Mouse (Mus musculus) embryo, embryonic 11 days (tissue): ENCODE data around the gene Pglyrp2.

Experiments
- DNase-seq: peaks from one replicate; pipeline ENCODE4 v3.0.0-alpha.2; 2015

Pglyrp2 gene

GRCm38 (mm10) chr17:32424034-32424433, at the start of gene Pglyrp2:
Pglyrp2 (minus strand) TSS chr17:32424167.
- no peak for DNase-seq

DNA sequence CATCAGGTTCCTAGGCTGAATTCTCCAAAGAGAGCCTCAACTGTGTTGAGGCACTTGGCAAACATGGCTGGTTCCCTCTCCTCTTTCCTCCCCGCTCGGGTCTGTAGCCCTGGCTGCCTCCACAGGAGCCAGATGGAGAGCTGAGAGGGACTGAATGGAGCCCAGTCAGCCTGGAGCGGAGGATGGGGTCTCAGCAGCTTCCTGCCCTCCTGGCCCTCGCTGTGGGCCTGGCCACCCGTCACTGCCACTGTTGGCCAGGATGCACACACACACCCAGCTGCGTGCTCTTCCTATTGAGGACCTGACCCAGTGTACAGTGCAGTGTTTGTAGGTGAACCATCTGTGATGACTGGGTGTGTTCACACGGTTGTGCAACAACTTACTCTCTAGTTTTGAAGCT, 48.2 kb upstream of the Pglyrp2 start:
- no peak for DNase-seq

DNA sequence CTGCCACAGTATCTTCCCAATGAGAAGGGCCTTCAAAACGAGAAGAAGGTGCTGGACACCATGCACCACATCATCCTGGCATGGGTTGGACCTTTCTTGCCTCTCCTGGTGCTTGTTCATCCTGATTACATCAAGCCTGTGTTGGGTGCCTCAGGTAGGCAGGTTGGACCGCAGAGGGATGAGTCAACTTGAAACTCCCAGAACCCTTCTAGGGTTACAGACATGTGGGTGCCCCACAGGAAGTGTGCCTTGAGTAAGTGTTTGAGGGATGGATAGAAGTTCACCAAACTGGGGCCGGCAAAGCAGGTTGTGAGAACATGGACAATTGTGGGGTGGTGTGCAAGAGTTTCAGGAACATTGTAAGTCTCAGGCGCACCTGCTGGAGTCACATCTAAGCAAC, 46.8 kb upstream of the Pglyrp2 start:
- no peak for DNase-seq

GRCm38 (mm10) chr17:32468494-32468893, 44.5 kb upstream of the Pglyrp2 start:
- DNase-seq = no peak

DNA sequence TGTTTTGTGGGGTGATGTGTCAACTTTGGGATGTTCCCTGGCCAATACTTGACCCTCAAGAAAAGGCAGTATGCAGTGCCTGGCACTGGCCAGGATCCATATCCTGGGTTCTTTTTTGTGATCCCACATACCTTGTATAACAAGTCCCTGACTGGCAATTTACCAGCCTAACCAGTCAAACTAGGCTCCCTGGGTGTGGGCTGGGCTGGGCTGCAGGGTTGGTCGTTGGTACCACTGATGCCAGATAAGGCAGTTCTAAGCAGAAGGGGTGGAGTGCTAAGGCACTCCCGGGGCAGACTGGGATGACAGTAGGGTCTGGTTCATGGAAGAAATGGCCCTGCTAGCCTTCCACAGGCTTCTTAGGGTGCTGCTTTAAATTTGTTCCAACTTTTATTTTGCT, 31.0 kb upstream of the Pglyrp2 start:
- no peak for DNase-seq

DNA sequence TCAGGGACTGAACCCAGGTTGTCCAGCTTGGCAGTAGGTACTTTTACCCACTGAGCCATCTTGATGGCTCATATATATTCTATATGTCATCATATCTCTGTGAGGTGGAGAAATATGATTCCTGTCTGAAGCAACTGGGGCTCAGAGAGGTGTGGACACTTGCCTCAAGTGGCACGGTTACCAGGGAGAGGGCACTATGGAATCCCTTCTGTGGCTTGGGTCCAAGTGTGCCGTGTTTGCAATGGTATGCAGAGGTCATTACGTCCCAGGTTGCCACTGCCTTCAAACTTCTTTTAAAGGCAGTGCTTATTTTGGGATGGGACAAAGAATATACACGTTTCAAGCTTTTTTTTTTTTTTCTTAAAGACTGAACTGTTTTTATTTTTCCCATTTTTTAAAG, 30.2 kb upstream of the Pglyrp2 start:
- no peak for DNase-seq

GRCm38 (mm10) chr17:32452482-32452881, 28.5 kb upstream of the Pglyrp2 start, which contains the start of gene Cyp4f39:
Cyp4f39 (plus strand) TSS chr17:32452723.
- peak; percentile 73 for DNase-seq

DNA sequence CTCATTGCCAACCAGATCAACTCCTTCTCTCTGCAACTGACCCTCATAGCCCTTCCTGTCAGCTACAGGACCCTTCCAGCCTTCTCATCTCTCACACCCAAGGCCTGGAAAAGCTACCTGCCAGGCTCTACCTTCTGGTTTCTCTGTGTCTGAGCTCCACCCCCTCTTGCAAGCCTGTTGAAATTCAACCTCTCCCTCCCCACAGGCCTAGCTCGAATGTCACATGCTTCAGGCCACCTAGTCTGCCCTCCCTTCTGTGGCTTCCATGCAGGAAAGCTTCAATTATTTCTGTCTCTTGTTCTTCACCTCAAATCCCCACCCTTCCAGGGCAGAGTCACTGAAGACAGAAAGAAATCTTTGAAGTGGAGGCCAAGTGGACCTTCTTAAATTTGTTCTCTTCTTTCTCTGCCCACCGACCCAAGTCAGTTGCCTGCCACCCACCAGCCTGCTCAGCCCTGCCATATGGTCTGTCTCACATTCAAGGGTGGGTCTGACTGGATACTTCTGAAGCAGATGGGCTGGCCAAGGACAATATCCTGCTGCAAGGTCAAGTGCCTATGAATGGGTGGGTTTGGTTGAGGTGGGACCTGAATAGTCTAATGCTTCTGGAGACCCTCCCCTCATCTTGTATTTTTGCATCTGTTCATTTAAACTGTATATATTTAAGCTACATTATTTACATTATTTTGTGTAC, 27.0 kb upstream of the Pglyrp2 start:
- DNase-seq = no peak

GRCm38 (mm10) chr17:32449042-32449441, 25.1 kb upstream of the Pglyrp2 start:
- DNase-seq = no peak

DNA sequence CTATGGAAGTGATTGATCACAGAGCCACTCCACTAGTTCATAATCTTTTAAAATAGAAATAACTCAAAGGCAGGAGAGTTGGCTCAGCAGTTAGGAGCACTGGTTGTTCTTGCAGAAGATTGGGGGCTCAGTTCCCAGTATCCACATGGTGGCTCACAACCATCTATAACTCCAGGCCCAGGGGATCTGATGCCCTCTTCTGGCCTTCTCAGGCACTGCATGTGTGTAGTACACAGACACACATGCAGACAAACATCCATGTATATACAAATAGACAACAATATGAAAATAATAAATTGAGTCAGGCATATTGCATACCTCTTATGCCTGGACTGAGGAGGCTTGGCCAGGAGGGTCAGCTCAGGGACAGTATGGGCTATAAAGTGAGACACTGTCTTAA, 23.2 kb upstream of the Pglyrp2 start:
- no peak for DNase-seq

DNA sequence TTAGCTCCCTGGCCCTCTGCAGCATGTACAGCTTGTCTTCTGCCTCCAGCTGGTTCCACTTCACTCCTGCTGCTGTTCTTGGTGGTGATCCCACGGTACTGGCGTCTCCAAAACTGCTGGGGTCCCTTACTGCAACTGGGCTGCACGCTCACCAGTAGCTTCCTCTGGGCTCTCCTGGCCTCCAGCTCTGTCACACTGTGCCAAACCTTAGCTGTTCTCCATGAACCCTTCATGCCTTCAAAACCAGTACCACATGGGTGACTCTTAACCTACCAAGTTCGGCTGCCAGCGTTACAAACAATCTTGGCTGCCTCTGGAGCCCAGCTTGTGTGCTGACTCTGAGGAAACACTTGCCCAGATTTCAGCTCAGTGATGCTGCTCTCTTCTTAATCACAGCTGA, 21.0 kb upstream of the Pglyrp2 start:
- DNase-seq = no peak

DNA sequence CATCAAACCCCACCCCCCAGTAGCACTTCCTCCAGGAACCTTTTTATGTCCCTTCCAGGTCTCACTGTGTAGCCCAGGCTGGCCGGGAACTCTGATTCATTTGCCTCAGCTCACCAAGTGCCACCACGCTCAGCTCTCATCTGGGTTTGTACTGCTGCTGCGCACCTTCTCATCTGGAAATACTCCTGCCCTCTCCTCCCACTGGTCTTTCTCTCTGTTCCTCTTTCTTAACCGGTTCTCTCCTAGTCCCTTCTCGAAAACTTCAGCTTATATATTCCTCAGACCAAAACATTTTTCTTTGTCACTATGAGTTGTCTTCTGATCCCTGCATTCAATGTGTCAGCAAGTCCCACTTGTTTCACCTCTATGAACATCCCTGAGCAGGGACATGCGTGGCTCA, 19.3 kb upstream of the Pglyrp2 start:
- no peak for DNase-seq

- DNase-seq = no peak
Measured at GRCm38 (mm10) chr17:32437106-32437505, 13.1 kb upstream of the Pglyrp2 start.

DNA sequence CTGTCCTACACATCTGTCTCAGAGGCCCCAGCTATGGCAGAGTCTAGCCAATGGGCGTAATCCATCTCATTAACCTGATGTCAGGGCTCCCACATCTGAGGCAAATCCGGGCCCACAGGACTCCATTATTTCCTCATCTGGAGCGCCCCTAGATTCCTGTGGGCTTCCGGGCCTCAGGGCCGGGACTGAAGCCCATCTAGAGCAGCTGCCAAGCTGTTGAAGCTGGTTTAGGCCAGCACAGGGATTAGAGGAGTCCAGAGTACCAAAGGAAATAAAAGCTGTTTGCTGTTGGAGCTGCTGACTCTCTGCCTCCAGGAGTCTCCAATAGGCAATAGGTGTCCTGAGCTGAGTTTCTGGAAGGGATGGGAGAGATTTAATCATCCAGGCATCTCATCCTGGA, 11.2 kb upstream of the Pglyrp2 start:
- DNase-seq = no peak

DNA sequence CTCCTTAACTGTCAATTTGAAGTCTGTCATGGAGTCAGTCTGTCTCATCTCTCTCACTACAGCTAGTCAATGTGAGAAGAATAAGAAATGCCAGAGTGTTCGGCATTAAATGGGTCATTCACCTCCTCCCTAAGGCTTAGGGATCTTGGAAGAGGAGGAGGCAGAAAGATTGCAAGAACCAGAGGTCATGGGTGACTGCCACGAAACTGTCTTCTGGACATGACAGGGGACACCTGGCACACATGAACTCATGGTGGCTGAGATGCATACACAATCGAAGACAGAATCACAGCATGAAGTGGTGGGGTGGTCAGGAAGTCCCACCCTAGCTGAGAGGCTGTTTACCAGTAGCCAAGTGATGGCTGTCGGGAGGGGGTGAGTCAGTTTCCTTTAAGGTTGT, 10.4 kb upstream of the Pglyrp2 start:
- no peak for DNase-seq

DNA sequence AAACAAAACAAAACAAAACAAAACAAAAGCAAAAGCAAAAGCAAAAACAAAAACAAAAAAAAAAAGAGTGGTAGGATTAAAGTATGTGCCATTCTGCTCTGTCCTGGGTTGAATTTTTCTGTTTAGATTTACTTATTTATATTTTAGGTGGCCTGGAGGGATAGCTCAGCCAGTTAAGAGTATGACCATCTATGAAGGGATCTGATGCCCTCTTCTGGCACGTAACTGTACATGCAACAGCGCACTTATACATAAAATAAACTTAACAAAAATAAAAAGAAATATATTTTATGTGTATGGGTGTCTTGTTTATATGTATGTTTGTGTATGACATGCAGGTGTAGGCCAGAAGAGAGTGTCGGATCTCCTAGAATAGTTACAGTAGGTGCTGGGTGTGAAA, 8.0 kb upstream of the Pglyrp2 start:
- DNase-seq = peak; percentile 40

- DNase-seq = no peak
Measured at GRCm38 (mm10) chr17:32426610-32427009, 2.6 kb upstream of the Pglyrp2 start.

- DNase-seq = no peak
Measured at GRCm38 (mm10) chr17:32420781-32421180, 3.2 kb downstream of the Pglyrp2 start.

DNA sequence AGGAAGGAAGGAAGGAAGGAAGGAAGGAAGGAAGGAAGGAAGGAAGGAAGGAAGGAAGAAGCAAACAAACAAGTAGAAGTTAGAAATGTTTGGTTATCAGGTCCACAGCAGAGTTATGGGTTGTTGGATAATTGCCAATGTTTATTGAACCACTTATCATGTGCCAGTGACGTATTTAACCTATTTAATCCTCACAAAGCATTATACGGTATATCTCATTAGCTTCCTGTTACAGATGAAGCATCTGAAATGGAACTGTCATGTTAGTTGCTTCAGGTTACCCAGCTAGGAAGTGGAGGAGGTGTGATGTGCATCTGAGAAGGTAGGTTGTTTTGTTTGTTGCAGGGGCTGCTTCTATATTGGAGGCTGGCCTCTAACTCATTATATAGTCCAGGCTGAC, 4.0 kb downstream of the Pglyrp2 start:
- no peak for DNase-seq

DNA sequence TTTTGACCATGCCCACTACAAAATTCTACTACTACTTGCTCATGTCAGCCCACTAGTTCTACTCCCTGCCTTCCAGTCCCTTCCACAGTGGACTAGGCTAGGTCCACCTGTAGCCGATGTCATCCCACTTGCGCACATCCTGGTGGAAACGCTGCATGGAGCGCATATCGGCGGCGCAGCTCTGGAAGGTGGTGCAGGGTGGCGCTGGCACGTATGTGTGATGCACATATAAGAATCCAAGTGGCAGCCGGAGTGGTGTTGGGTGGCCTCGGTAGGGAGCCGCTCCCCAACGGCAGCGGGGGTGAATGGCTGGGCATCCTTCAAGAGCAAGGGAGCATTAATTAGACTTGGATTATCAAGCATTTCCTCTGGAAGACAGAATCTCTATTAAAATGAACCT, 7.2 kb downstream of the Pglyrp2 start:
- no peak for DNase-seq

GRCm38 (mm10) chr17:32415417-32416020, 8.4 kb downstream of the Pglyrp2 start:
- DNase-seq = no peak

GRCm38 (mm10) chr17:32411898-32412297, 12.1 kb downstream of the Pglyrp2 start:
- no peak for DNase-seq

GRCm38 (mm10) chr17:32403417-32403816, 20.6 kb downstream of the Pglyrp2 start, which contains the start of gene Rasal3:
Rasal3 (minus strand) TSS chr17:32403583.
- no peak for DNase-seq

- no peak for DNase-seq
Measured at GRCm38 (mm10) chr17:32402779-32403157, 21.2 kb downstream of the Pglyrp2 start.
